Mouse (Mus musculus) frontal cortex, postnatal 36 days (tissue): ENCODE results near the gene Camta1.

Experiments used
- DNase-seq, 2 experiments: peaks; one replicate each; pipeline ENCODE4 v3.0.0; 2022; ENCODE audit warnings: low spot score in 2 of 2

Camta1 gene

GRCm38 (mm10) chr4:151860441-151861331 is 990 bp downstream of the Camta1 start:
- peak; percentile 5 to 8 for DNase-seq

- no peak for DNase-seq
Observed at GRCm38 (mm10) chr4:151859275-151859674, 2.4 kb downstream of the Camta1 start.

- DNase-seq: no peak
Observed at GRCm38 (mm10) chr4:151853949-151854348, 7.7 kb downstream of the Camta1 start.

GRCm38 (mm10) chr4:151851179-151851578 is 10.5 kb downstream of the Camta1 start:
- DNase-seq: peak in 1 of 2 experiments; percentile 16

- no peak for DNase-seq
Observed at GRCm38 (mm10) chr4:151842591-151842990, 19.1 kb downstream of the Camta1 start.

- no peak for DNase-seq
Observed at GRCm38 (mm10) chr4:151838518-151838917, 23.2 kb downstream of the Camta1 start.

- DNase-seq: no peak
Observed at GRCm38 (mm10) chr4:151835860-151836259, 25.8 kb downstream of the Camta1 start.

GRCm38 (mm10) chr4:151834536-151834935 is 27.1 kb downstream of the Camta1 start:
- no peak for DNase-seq

- no peak for DNase-seq
Observed at GRCm38 (mm10) chr4:151833940-151834449, 27.7 kb downstream of the Camta1 start.

GRCm38 (mm10) chr4:151827840-151828239 is 33.8 kb downstream of the Camta1 start:
- DNase-seq: no peak

- no peak for DNase-seq
Observed at GRCm38 (mm10) chr4:151827356-151827755, 34.3 kb downstream of the Camta1 start.

- peak; percentile 11 to 19 for DNase-seq
Observed at GRCm38 (mm10) chr4:151823963-151824362, 37.7 kb downstream of the Camta1 start.

- DNase-seq: no peak
Observed at GRCm38 (mm10) chr4:151822986-151823385, 38.7 kb downstream of the Camta1 start.

GRCm38 (mm10) chr4:151817981-151818766 is 43.5 kb downstream of the Camta1 start:
- no peak for DNase-seq

- no peak for DNase-seq
Observed at GRCm38 (mm10) chr4:151813711-151814110, 48.0 kb downstream of the Camta1 start.

GRCm38 (mm10) chr4:151805685-151806084 is 56.0 kb downstream of the Camta1 start:
- DNase-seq: no peak

GRCm38 (mm10) chr4:151805046-151805445 is 56.6 kb downstream of the Camta1 start:
- DNase-seq: no peak

GRCm38 (mm10) chr4:151804208-151804607 is 57.5 kb downstream of the Camta1 start:
- DNase-seq: no peak

- DNase-seq: no peak
Observed at GRCm38 (mm10) chr4:151798630-151799029, 63.0 kb downstream of the Camta1 start.

- DNase-seq: no peak
Observed at GRCm38 (mm10) chr4:151793694-151794093, 68.0 kb downstream of the Camta1 start.

- DNase-seq: no peak
Observed at GRCm38 (mm10) chr4:151786946-151787705, 74.5 kb downstream of the Camta1 start.

GRCm38 (mm10) chr4:151780511-151780910 is 81.2 kb downstream of the Camta1 start:
- DNase-seq: no peak
